Mouse (Mus musculus): Measurements from ENCODE around the gene Arntl2. TPM values are rescaled to one million over a fixed set of nuclear protein-coding genes. Genes with fewer than 3 reads are reported as not detected.

The Arntl2 gene
- total and polyA plus RNA-seq, 3 experiments, result 16.8 to 20.6 TPM; not detected in 1

GRCm38 (mm10) chr6:146845961-146846750 lies 50.3 kb downstream of the Arntl2 start:
- no peaks in the 10 kb centered on the region for H3K27me3 ChIP-seq (ENCODE audit: control insufficient read depth in 1 of 2, insufficient read depth in 2 of 2, low read length in 2 of 2)
- no peaks in the 10 kb centered on the region for H3K9me3 ChIP-seq (replicated peaks; ENCODE audit: insufficient read depth, low read length)
- H3K9ac ChIP-seq (ENCODE audit: control insufficient read depth, low read depth, low read length, poor library complexity, severe bottlenecking), result peak overlapping the region; percentile 67
- H3K79me2 ChIP-seq (ENCODE audit: control insufficient read depth, insufficient read depth, low read length, poor library complexity), result no peaks in the 10 kb centered on the region
- peak; percentile 87 for DNase-seq (ENCODE audit: low read depth, low spot score)
- H3K27ac ChIP-seq (ENCODE audit: control insufficient read depth, low read depth, low read length), result peak overlapping the region; percentile 86
- peaks cover 0 to 34% of the 10 kb centered on the region in 2 experiments; a peak in 2 of 4 replicates for H3K36me3 ChIP-seq (ENCODE audit: control insufficient read depth in 1 of 2, insufficient read depth in 2 of 2, low read length in 2 of 2)
- H3K4me1 ChIP-seq (ENCODE audit: control insufficient read depth in 1 of 2, insufficient read depth in 2 of 2, low read length in 2 of 2), result peaks cover 31 to 53% of the 10 kb centered on the region in 2 experiments
- peak overlapping the region in 1 of 2 experiments; percentile 42; a peak in 2 of 4 replicates for H3K4me3 ChIP-seq (ENCODE audit: control insufficient read depth in 1 of 2, insufficient read depth in 1 of 2, low read depth in 2 of 2, low read length in 2 of 2)
- TF ChIP-seq KAT2A (conservative IDR thresholded peaks at IDR 0.05; ENCODE audit: low read depth, low read length) (no peak), ZC3H11A (IDR thresholded peaks at IDR 0.05; ENCODE audit: low read depth, low read length) (no peak), SMC3 (IDR thresholded peaks at IDR 0.05; ENCODE audit: low read depth, low read length) (no peak), HCFC1 (IDR thresholded peaks at IDR 0.05; ENCODE audit: low read depth, low read length) (no peak; the same call in 1 of the 2 replicates), USF1 (IDR thresholded peaks at IDR 0.05; ENCODE audit: low read depth, low read length) (no peak), RAD21 (IDR thresholded peaks at IDR 0.05; ENCODE audit: low read depth, low read length) (no peak), RCOR1 (IDR thresholded peaks at IDR 0.05; ENCODE audit: low read depth, low read length) (no peak; the same call in 1 of the 2 replicates), MYB (IDR thresholded peaks at IDR 0.05; ENCODE audit: low read depth, low read length) (peak; percentile 74), USF2 (IDR thresholded peaks at IDR 0.05; ENCODE audit: borderline replicate concordance in 1 of 2, insufficient read depth in 1 of 2, low read depth in 1 of 2, low read length in 2 of 2) (no peak), ZNF384 (IDR thresholded peaks at IDR 0.05; ENCODE audit: low read depth, low read length) (no peak), MAFK (IDR thresholded peaks at IDR 0.05; ENCODE audit: borderline replicate concordance, low read depth, low read length) (no peak), NELFE (IDR thresholded peaks at IDR 0.05; ENCODE audit: low read depth, low read length) (peak; percentile 26; the same call in 1 of the 2 replicates), POLR2A (IDR thresholded peaks at IDR 0.05; ENCODE audit: control insufficient read depth in 1 of 2, insufficient read depth in 1 of 2, low read depth in 1 of 2, low read length in 2 of 2, poor library complexity in 1 of 2) (peak in 1 of 2 experiments; percentile 66; a peak in 2 of 4 replicates), MYC (IDR thresholded peaks at IDR 0.05; ENCODE audit: low read depth, low read length) (0 out of 2 replicates have a peak, but pooled peaks have one; percentile 32), ELF1 (IDR thresholded peaks at IDR 0.05; ENCODE audit: low read depth, low read length) (0 out of 2 replicates have a peak, but pooled peaks have one; percentile 37), GABPA (IDR thresholded peaks at IDR 0.05; ENCODE audit: low read depth, low read length) (no peak), ZMIZ1 (IDR thresholded peaks at IDR 0.05; ENCODE audit: low read depth, low read length) (no peak), MAZ (IDR thresholded peaks at IDR 0.05; ENCODE audit: low read depth, low read length) (no peak), MAX (IDR thresholded peaks at IDR 0.05; ENCODE audit: low read length) (0 out of 2 replicates have a peak, but pooled peaks have one; percentile 26), GATA1 (IDR thresholded peaks at IDR 0.05; ENCODE audit: low read depth, low read length) (peak; percentile 50; the same call in 1 of the 2 replicates), CHD2 (IDR thresholded peaks at IDR 0.05; ENCODE audit: low read length) (no peak), CHD1 (IDR thresholded peaks at IDR 0.05; ENCODE audit: low read depth, low read length) (peak; percentile 13; the same call in 1 of the 2 replicates), TCF12 (IDR thresholded peaks at IDR 0.05; ENCODE audit: low read depth, low read length) (peak; percentile 73), UBTF (IDR thresholded peaks at IDR 0.05; ENCODE audit: borderline replicate concordance, insufficient read depth, low read depth, low read length) (no peak), JUND (IDR thresholded peaks at IDR 0.05; ENCODE audit: low read depth, low read length) (no peak), POLR2AphosphoS2 (IDR thresholded peaks at IDR 0.05; ENCODE audit: low read length) (no peak; the same call in 1 of the 2 replicates), TBP (IDR thresholded peaks at IDR 0.05; ENCODE audit: low read depth, low read length) (peak; percentile 79; the same call in 1 of the 2 replicates), E2F4 (IDR thresholded peaks at IDR 0.05; ENCODE audit: borderline replicate concordance, low read depth, low read length) (no peak), ZKSCAN1 (IDR thresholded peaks at IDR 0.05; ENCODE audit: low read depth, low read length) (no peak), ETS1 (IDR thresholded peaks at IDR 0.05; ENCODE audit: low read depth, low read length) (peak; percentile 54; the same call in 1 of the 2 replicates), TAL1 (IDR thresholded peaks at IDR 0.05; ENCODE audit: low read length) (no peak), SIN3A (IDR thresholded peaks at IDR 0.05; ENCODE audit: low read length) (no peak; the same call in 1 of the 2 replicates), POLR2AphosphoS5 (IDR thresholded peaks at IDR 0.05; ENCODE audit: borderline replicate concordance, low read depth, low read length) (no peak), MEF2A (IDR thresholded peaks at IDR 0.05; ENCODE audit: extremely low read depth, insufficient replicate concordance, low read depth, low read length, poor library complexity, severe bottlenecking) (no peak), MXI1 (IDR thresholded peaks at IDR 0.05; ENCODE audit: low read depth, low read length) (no peak)
